Mouse (Mus musculus): ENCODE results near the gene Nemp2.
A peak's percentile ranks its signal among the peaks of the same experiment; 100 is the strongest.

DNA sequence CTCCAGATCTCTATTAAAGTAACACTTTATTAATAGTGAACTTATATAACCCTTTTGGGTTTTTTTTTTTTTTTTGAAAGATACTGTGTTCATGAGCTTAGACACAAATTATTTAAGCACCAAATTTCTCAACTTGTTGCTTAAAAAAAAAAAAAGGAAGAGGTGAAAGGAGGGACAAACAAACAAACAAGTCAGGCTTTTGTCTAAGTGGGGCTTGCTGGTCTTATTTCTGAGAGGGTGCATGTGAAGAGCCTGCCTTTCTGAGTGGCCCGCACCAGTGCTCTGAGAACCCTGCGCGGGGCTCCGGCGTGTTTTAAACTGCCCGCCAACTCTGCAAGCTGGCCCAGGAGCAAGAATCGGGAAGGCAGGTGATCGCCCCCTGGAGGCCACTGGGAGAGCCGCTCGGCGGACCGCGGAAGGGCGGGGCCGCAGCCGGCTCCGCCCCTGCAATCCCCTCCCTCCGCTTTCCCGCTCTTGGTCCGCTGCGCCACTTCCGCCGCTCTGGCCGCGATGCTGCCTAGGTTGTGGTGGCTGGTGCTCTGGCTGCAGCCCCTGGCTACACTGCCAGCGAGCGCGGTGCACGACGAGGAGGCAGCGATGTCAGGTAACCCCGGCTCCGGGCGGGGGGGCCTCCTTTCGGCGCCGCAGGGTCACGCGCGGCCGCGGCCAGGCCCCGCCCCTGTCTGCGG is at the start of gene Nemp2:
- TF ChIP-seq ZC3H11A (IDR thresholded peaks at IDR 0.05; ENCODE audit: borderline replicate concordance, low read depth, low read length) (peak; percentile 27; the same call in 1 of the 2 replicates), MAFK (IDR thresholded peaks at IDR 0.05; ENCODE audit: insufficient read depth, low read depth, low read length) (no peak), ZNF384 (IDR thresholded peaks at IDR 0.05; ENCODE audit: low read depth, low read length) (peak; percentile 65; the same call in 1 of the 2 replicates), HCFC1 (IDR thresholded peaks at IDR 0.05; ENCODE audit: borderline replicate concordance, insufficient read depth, low read length) (peak; percentile 67; the same call in 1 of the 2 replicates), CHD2 (IDR thresholded peaks at IDR 0.05; ENCODE audit: low read depth, low read length) (no peak)

Data from ES-E14 (cell line).